Mouse (Mus musculus) MN1 (cell line): Measurements from ENCODE around the gene Gm47289.

Experiments used
- DNase-seq: peaks from one replicate; pipeline ENCODE4 v3.0.0-alpha.2; 2016; ENCODE audit warnings: low spot score

Gene Gm47289

GRCm38 (mm10) chr9:119158861-119159260, at the start of gene Gm47289:
TSS of gene Gm47289 (plus strand) at chr9:119159161.
- no peak for DNase-seq

DNA sequence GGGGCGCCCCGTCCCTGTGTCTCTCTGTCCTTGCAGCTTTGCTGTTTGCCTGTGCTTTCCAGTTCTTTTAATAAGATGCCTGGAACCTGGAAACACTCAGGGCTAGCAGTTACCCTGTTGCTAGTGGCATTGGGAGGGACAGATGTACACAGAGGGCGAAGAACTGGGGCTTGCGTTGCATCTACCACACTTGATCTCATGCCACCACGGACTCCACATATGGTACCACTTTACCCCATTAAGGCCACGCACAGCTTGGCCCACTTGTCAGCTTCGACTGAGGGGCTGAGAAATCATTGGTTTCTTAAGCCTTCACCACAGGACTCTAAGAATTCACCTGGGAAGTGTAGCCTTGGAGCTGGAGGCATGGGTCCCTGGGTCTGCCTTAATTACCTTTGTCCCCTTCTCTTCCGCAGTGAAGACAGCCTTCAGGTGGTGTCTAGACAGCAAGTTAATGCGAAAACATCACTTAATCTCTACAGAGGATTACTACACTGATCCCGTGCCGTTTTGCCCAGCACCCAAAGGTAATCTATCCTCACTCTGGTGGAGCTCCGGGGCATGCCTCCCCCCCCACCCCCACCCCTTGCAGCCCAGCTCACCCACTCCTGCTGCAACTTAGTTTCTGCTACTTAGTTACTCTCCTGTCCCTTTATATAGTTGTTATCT, 49.1 kb upstream of the Gm47289 start:
- DNase-seq, result no peak

DNA sequence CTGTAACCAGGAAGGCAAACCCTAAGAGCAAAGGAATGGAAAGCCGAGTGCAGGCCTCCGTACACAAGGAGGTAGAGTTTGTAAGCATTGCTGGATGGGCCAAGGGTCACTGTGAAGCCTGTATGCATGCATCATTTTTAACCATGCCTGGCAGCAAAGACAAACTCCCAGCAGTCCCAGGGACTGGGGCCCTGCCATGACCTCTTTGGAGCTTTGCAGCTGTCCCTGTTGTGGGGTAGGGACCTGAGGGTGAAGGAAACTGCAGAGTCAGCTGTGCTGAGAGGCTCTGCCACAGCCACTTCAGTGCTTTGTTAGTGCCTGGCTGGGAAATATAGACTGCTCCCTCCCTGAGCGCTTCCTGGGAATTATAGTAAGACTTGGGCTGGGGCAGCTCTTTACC, 48.3 kb upstream of the Gm47289 start:
- no peak for DNase-seq

DNA sequence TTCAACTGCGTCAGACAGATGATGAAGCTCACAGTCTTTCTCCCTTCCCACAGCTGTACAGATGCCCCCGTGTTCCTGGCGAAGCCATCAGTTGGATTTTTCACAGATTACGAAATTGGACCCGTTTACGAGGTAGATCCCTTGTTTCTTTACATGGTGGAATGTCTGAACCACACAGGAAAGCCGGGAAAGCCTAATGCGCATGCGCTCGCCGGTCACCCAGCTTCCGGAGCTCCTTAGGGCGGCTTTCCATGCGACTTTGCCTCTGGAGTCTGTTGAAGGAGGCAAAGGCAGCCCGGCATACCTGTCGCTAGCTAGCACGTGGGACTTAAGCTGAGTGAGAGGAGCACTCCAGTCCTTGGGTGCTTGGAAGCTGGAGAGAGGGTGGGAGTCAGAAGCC, 44.0 kb upstream of the Gm47289 start:
- no peak for DNase-seq

DNA sequence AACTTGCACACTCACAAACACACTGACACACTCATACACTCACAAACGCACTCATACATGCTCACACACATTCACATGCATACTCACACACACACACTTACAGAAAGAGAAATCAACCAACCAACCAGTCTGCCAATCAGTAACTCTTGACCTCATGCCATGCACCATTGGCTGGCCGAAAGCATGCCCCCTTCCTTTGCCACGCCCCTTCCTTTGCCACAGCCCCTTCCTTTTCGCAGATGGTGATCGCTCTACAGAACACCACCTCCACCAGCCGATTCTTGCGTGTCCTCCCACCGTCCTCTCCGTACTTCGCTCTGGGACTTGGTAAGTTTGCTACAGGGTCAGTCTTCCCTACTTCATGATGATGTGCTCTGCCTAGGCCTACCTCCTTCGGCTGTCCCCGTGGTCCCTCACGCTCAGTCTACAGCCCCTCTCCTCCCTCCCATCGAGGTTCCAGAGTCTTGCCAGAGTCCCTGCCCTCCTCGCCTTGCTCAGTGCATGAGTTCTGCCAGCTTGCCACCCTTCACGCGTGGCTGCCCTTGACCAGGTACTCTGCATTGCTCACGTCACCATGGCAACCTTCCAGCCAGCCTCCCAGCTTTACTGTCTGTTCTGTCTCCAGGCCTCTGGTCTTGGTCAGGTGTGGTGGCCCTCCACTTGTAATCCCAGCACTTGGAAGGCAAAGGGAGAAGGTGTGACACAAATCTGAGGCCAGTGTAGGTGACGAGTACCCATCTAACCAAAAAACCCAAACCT, 39.4 kb upstream of the Gm47289 start:
- DNase-seq, result no peak

DNA sequence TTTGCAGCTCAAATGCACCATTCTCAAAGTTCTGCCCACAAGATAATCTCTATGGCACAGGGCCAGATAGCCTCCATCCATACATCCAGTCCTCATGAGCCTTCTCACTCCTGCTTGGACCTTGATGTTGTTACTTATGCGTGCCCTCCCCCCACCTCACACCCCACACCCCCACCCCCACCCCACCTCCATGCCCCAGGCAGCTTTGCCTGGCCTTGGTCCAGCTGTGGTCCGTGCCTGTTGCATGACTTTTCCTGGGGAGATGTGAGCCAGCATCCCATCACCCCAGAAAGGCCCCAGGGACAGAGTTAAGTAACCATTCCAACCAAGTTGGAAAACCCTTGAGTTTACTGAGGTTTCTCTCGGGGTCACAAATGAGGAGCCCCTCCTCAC, 38.8 kb upstream of the Gm47289 start:
- DNase-seq, result no peak

GRCm38 (mm10) chr9:119122596-119123369, 36.2 kb upstream of the Gm47289 start:
- DNase-seq, result no peak

- no peak for DNase-seq
These were observed 30.4 kb upstream of the Gm47289 start for GRCm38 (mm10) chr9:119128436-119129181.

- DNase-seq, result no peak
These were observed 28.3 kb upstream of the Gm47289 start for GRCm38 (mm10) chr9:119130692-119131091.

DNA sequence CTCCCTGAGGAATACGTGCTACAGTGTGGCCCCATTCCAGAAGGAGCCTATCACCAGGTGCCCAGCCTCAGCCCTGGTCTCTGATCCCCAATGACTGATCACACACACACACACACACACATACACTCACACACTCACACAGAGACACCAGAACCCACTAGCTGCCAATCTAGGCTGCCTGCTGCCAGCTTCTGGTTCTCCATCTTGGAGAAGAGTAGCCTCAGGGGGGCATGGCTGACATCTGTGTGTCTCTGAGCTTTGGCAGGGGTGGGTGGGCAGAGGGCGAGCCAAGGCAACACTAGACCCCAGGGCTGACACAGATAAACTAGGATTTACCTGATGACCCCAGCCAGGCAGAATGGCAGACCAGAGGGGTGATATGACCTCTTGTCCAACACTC, 20.1 kb upstream of the Gm47289 start:
- DNase-seq, result no peak

DNA sequence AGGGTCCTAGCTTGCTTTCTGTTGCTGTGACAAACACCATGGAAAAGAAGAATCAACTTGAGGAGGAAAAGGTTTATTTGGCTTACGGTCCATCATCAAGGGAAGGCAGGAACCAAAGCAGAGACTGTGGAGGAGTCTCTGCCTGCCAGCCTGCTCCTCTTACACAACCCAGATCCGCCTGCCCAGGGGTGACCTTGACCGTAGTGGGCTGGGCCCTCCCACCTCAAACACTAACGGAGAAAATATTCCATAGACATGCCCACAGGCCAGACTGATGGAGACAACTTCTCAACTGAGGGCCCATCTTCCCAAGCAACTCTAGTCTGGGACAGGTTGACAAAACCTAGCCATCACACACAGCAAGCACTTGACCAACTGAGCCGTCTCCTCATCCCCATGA, 16.9 kb upstream of the Gm47289 start:
- no peak for DNase-seq

- DNase-seq, result no peak
These were observed 15.6 kb upstream of the Gm47289 start for GRCm38 (mm10) chr9:119143372-119143771.

GRCm38 (mm10) chr9:119144696-119145095, 14.3 kb upstream of the Gm47289 start:
- no peak for DNase-seq

GRCm38 (mm10) chr9:119145137-119145536, 13.8 kb upstream of the Gm47289 start:
- no peak for DNase-seq

- DNase-seq, result no peak
These were observed 13.3 kb upstream of the Gm47289 start for GRCm38 (mm10) chr9:119145638-119146037.

GRCm38 (mm10) chr9:119146098-119146770, 12.7 kb upstream of the Gm47289 start:
- no peak for DNase-seq

GRCm38 (mm10) chr9:119149601-119150000, 9.4 kb upstream of the Gm47289 start:
- DNase-seq, result no peak

DNA sequence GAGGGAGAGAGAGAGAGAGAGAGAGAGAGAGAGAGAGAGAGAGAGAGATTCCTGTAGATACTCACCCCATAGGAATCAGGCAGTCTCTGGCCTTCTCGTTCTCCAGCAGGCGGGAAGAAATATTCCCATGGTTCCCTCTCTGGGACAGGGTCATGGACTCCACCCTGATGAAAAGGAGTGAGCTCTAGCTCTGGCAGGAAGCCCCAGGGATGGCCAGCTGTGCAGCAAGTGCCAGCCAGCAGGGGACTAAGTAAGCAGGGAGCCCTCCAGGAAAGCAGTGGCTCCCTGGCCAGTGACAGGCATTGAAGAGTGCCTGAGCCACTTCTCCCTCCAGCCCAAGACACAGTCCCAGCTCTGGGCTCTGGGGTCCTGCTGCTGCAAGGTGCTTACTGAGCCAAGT, 7.2 kb upstream of the Gm47289 start:
- no peak for DNase-seq

GRCm38 (mm10) chr9:119155416-119155815, 3.5 kb upstream of the Gm47289 start:
- no peak for DNase-seq

DNA sequence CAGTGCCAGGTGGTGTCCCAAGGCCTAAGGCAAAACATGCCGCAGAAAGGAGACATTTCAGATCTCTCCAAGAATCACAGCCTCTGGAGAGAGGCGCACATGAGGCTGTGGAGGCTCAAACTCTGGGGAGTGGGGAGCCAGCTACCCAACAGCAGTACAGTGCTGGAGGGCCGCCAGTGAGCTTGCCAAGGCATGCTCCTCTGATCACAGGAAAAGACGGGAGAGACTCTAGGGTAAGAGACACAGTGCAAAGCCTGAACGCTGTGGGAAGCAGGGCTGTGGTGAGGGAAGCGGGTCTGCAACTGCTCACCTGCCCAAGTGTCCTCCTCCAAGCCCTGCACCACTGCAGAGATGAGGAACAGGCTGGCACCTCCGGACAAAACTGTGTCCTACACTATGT, 3.1 kb upstream of the Gm47289 start:
- no peak for DNase-seq
